Comparison of ENCODE assay signal across 9 mouse cellular contexts in the genomic region with DNA sequence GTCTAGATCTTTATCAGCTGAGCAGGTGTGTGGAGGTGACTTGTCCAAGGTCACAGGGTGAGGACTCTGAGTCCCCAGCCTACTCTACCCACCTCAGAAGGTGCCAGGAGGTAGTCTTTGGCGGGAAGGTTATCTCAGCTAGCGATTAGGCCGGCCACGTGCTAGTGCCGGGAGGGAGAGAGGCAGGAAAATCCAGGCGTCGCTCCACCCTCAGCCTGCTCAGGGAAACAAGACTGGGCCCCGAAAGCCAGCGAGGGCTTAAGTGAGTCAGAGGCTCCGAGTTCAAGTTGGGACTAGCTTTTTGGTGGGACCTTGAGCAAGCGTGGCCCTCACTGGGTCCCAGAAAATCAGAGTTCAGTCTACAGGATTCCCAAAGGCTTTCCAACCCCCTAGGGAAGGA. TPM values are rescaled to one million over a fixed set of nuclear protein-coding genes. Genes with fewer than 3 reads are reported as not detected.
DNase-seq lines count a peak whose midpoint lies in the region; ATAC-seq lines count a peak whose summit lies in the region.
"Had no signal": no experiment of that assay in that cellular context is flagged by ENCODE, and none has a peak within 500 bp of the region (broad histone marks: within the 10 kb centered on the region; RNA-seq: fewer than 3 reads in every experiment).

No protein-coding gene starts in this region.

- peaks cover 16% of the 10 kb centered on the region for H3K4me1 ChIP-seq in midbrain, embryonic 16.5 days (ENCODE audit: control insufficient read depth, insufficient read depth, low read length)
- H3K4me1 ChIP-seq in midbrain, embryonic 13.5 days (replicated peaks) = peaks cover 41% of the 10 kb centered on the region
- peaks cover 84% of the 10 kb centered on the region for H3K4me1 ChIP-seq in heart, embryonic 15.5 days (replicated peaks)
- H3K4me1 ChIP-seq in limb, embryonic 15.5 days = peaks cover 58% of the 10 kb centered on the region

- no peaks in the 10 kb centered on the region for H3K9me3 ChIP-seq in midbrain, embryonic 16.5 days (replicated peaks; ENCODE audit: control insufficient read depth, low read length, poor library complexity, severe bottlenecking)
- H3K9me3 ChIP-seq in midbrain, embryonic 13.5 days = no peaks in the 10 kb centered on the region
- H3K9me3 ChIP-seq in heart, embryonic 15.5 days (replicated peaks) = no peaks in the 10 kb centered on the region
- no peaks in the 10 kb centered on the region for H3K9me3 ChIP-seq in limb, embryonic 15.5 days

- peaks cover 22% of the 10 kb centered on the region for H3K27me3 ChIP-seq in midbrain, embryonic 16.5 days (ENCODE audit: control insufficient read depth, insufficient read depth, low read depth, low read length)
- peaks cover 52% of the 10 kb centered on the region for H3K27me3 ChIP-seq in midbrain, embryonic 13.5 days
- H3K27me3 ChIP-seq in heart, embryonic 15.5 days = no peaks in the 10 kb centered on the region
- peaks cover 19% of the 10 kb centered on the region; the same call in 1 of the 2 replicates for H3K27me3 ChIP-seq in limb, embryonic 15.5 days

- ATAC-seq in midbrain, embryonic 16.5 days = no peak
- ATAC-seq in midbrain, embryonic 13.5 days = no peak
- ATAC-seq in heart, embryonic 15.5 days (replicated peaks; ENCODE audit: insufficient number of reproducible peaks, insufficient read depth, low FRiP score, low read depth) = no peak
- no peak for ATAC-seq in limb, embryonic 15.5 days (ENCODE audit: insufficient number of reproducible peaks, low FRiP score, low TSS enrichment, low read depth)

- H3K4me2 ChIP-seq in midbrain, embryonic 16.5 days (ENCODE audit: low read length) = peak overlapping the region; percentile 76; the same call in 1 of the 2 replicates
- no peak overlapping the region for H3K4me2 ChIP-seq in midbrain, embryonic 13.5 days (replicated peaks)
- H3K4me2 ChIP-seq in heart, embryonic 15.5 days = peak overlapping the region; percentile 91
- 0 out of 2 replicates have a peak overlapping the region, but pooled peaks have one; percentile 1 for H3K4me2 ChIP-seq in limb, embryonic 15.5 days

- H3K27ac ChIP-seq in midbrain, embryonic 16.5 days (ENCODE audit: low read length) = no peak overlapping the region
- H3K27ac ChIP-seq in midbrain, embryonic 13.5 days = no peak overlapping the region
- peak overlapping the region; percentile 93 for H3K27ac ChIP-seq in heart, embryonic 15.5 days
- H3K27ac ChIP-seq in limb, embryonic 15.5 days = no peak overlapping the region; the same call in 1 of the 2 replicates

- no peak overlapping the region for H3K4me3 ChIP-seq in midbrain, embryonic 16.5 days (ENCODE audit: low read depth, low read length)
- H3K4me3 ChIP-seq in midbrain, embryonic 13.5 days (replicated peaks) = no peak overlapping the region
- H3K4me3 ChIP-seq in heart, embryonic 15.5 days = peak overlapping the region; percentile 78
- H3K4me3 ChIP-seq in limb, embryonic 15.5 days = no peak overlapping the region

- 70% methylated on average over 11 of the region's 11 CpGs for WGBS in midbrain, embryonic 16.5 days
- 80% methylated on average over 11 of the region's 11 CpGs for WGBS in midbrain, embryonic 13.5 days
- WGBS in heart, embryonic 15.5 days = 29% methylated on average over 11 of the region's 11 CpGs
- 62% methylated on average over 11 of the region's 11 CpGs for WGBS in limb, embryonic 15.5 days

- no peaks in the 10 kb centered on the region for H3K36me3 ChIP-seq in midbrain, embryonic 16.5 days (ENCODE audit: control insufficient read depth, insufficient read depth, low read length)
- H3K36me3 ChIP-seq in midbrain, embryonic 13.5 days = no peaks in the 10 kb centered on the region
- H3K36me3 ChIP-seq in heart, embryonic 15.5 days = peaks cover 16% of the 10 kb centered on the region
- H3K36me3 ChIP-seq in limb, embryonic 15.5 days = peaks cover 7% of the 10 kb centered on the region

- no peak overlapping the region for H3K9ac ChIP-seq in midbrain, embryonic 16.5 days (ENCODE audit: low read depth, low read length)
- no peak overlapping the region for H3K9ac ChIP-seq in midbrain, embryonic 13.5 days (replicated peaks)
- H3K9ac ChIP-seq in heart, embryonic 15.5 days = peak overlapping the region; percentile 84
- H3K9ac ChIP-seq in limb, embryonic 15.5 days = no peak overlapping the region

- no peak for DNase-seq in ovary, postnatal 10 days (ENCODE audit: low spot score)
- DNase-seq in T-cell, adult 2 months (ENCODE audit: low spot score) = no peak
- no peak for DNase-seq in cerebellum, adult 18-20 months
- no peak for DNase-seq in layer of hippocampus, postnatal 36 days

RNA-seq across cellular contexts. Expression of a gene that starts 2.9 kb away (rescaled TPM):
- 11.4 and 13.6 TPM in 2 replicates for polyA plus RNA-seq in midbrain, embryonic 16.5 days (2015; fragmentation: Nextera tagmentation; extraction: Ambion mirVana)
- 7.0 and 8.5 TPM in 2 replicates for polyA plus RNA-seq in midbrain, embryonic 13.5 days (2015; fragmentation: Nextera tagmentation; extraction: Ambion mirVana)
- 32.0 and 40.4 TPM in 2 replicates for polyA plus RNA-seq in heart, embryonic 15.5 days (2015; fragmentation: Nextera tagmentation; extraction: Ambion mirVana)
- polyA plus RNA-seq in limb, embryonic 15.5 days (2015; fragmentation: Nextera tagmentation; extraction: Ambion mirVana) = 26.5 and 30.0 TPM in 2 replicates
- total RNA-seq in layer of hippocampus, postnatal 36 days (2021) = 10 to 100 TPM; 12.4 to 13.2 TPM

RNA-seq across cellular contexts. Expression of a gene that starts 10.0 kb away (rescaled TPM):
- polyA plus RNA-seq in midbrain, embryonic 16.5 days (2015; fragmentation: Nextera tagmentation; extraction: Ambion mirVana) = not detected in 2 replicates
- 1.1 TPM in 1 of 2 replicates, not detected in the other for polyA plus RNA-seq in midbrain, embryonic 13.5 days (2015; fragmentation: Nextera tagmentation; extraction: Ambion mirVana)
- polyA plus RNA-seq in heart, embryonic 15.5 days (2015; fragmentation: Nextera tagmentation; extraction: Ambion mirVana) = 0.43 and 0.45 TPM in 2 replicates
- polyA plus RNA-seq in limb, embryonic 15.5 days (2015; fragmentation: Nextera tagmentation; extraction: Ambion mirVana) = 0.65 and 0.73 TPM in 2 replicates
- total RNA-seq in layer of hippocampus, postnatal 36 days (2021) = not detected

RNA-seq across cellular contexts. Expression of a gene that starts 31.7 kb away (rescaled TPM):
- 46.0 and 46.5 TPM in 2 replicates for polyA plus RNA-seq in midbrain, embryonic 16.5 days (2015; fragmentation: Nextera tagmentation; extraction: Ambion mirVana)
- polyA plus RNA-seq in midbrain, embryonic 13.5 days (2015; fragmentation: Nextera tagmentation; extraction: Ambion mirVana) = 47.8 and 49.2 TPM in 2 replicates
- polyA plus RNA-seq in heart, embryonic 15.5 days (2015; fragmentation: Nextera tagmentation; extraction: Ambion mirVana) = 39.7 and 48.4 TPM in 2 replicates
- polyA plus RNA-seq in limb, embryonic 15.5 days (2015; fragmentation: Nextera tagmentation; extraction: Ambion mirVana) = 53.2 and 54.4 TPM in 2 replicates
- total RNA-seq in layer of hippocampus, postnatal 36 days (2021) = 10 to 100 TPM; 56.2 to 58.6 TPM

RNA-seq across cellular contexts. Expression of a gene that starts 42.5 kb away (rescaled TPM):
- 1.8 and 2.2 TPM in 2 replicates for polyA plus RNA-seq in midbrain, embryonic 16.5 days (2015; fragmentation: Nextera tagmentation; extraction: Ambion mirVana)
- polyA plus RNA-seq in midbrain, embryonic 13.5 days (2015; fragmentation: Nextera tagmentation; extraction: Ambion mirVana) = 1.0 and 1.2 TPM in 2 replicates
- polyA plus RNA-seq in heart, embryonic 15.5 days (2015; fragmentation: Nextera tagmentation; extraction: Ambion mirVana) = 5.7 and 7.6 TPM in 2 replicates
- polyA plus RNA-seq in limb, embryonic 15.5 days (2015; fragmentation: Nextera tagmentation; extraction: Ambion mirVana) = 3.4 and 3.8 TPM in 2 replicates
- total RNA-seq in layer of hippocampus, postnatal 36 days (2021) = 1 to 10 TPM; 5.1 to 5.8 TPM

RNA-seq across cellular contexts. Expression of a gene that starts 54.1 kb away (rescaled TPM):
- polyA plus RNA-seq in midbrain, embryonic 16.5 days (2015; fragmentation: Nextera tagmentation; extraction: Ambion mirVana) = not detected in 2 replicates
- polyA plus RNA-seq in midbrain, embryonic 13.5 days (2015; fragmentation: Nextera tagmentation; extraction: Ambion mirVana) = 0.12 TPM in 1 of 2 replicates, not detected in the other
- polyA plus RNA-seq in heart, embryonic 15.5 days (2015; fragmentation: Nextera tagmentation; extraction: Ambion mirVana) = 0.53 TPM in 1 of 2 replicates, not detected in the other
- 0.50 and 0.65 TPM in 2 replicates for polyA plus RNA-seq in limb, embryonic 15.5 days (2015; fragmentation: Nextera tagmentation; extraction: Ambion mirVana)
- total RNA-seq in layer of hippocampus, postnatal 36 days (2021) = under 1 TPM in 1 of 2 experiments, not detected in 1; 0.33 TPM
- total RNA-seq: heart, postnatal 14 days had no signal
